Mouse (Mus musculus) erythroid progenitor cell, adult 5-6 weeks (primary cell): Measurements from ENCODE around the gene Gm6020. TPM values are rescaled to one million over a fixed set of nuclear protein-coding genes. Genes with fewer than 3 reads are reported as not detected.

Source experiments
- total RNA-seq, 2 experiments: library from RNA; stranded (forward) in 1 of 2; stranded (reverse) in 1 of 2; fragments of 150-400 nt in 1 of 2; fragments of 186-747, 209-891 nt in 1 of 2; gene quantifications; 2 replicates each; pipeline versions ENCODE4 v1.2.3 to v1.2.4; 2015 to 2017; ENCODE audit warnings: low replicate concordance in 2 of 2

Gm6020 gene
- total RNA-seq, 2 experiments from 2014 or later: not detected

Other genes starting within 250 kb of the Gm6020 start
- 19.8 and 25.2 TPM in 2 replicates for gene Zfp950, start 43.0 kb upstream of the Gm6020 start, total RNA-seq (2015; ENCODE audit: low replicate concordance)
- 15.0 and 27.2 TPM in 2 replicates for gene Zfp950, start 43.0 kb upstream of the Gm6020 start, total RNA-seq (2017; ENCODE audit: low replicate concordance)
- not detected in 2 replicates for gene Gm7102, start 7.6 kb upstream of the Gm6020 start, total RNA-seq (2015; ENCODE audit: low replicate concordance)
- not detected in 2 replicates for gene Gm7102, start 7.6 kb upstream of the Gm6020 start, total RNA-seq (2017; ENCODE audit: low replicate concordance)
- 26.8 and 37.5 TPM in 2 replicates for gene Csf2ra, start 44.5 kb downstream of the Gm6020 start, total RNA-seq (2015; ENCODE audit: low replicate concordance)
- 9.0 and 12.9 TPM in 2 replicates for gene Csf2ra, start 44.5 kb downstream of the Gm6020 start, total RNA-seq (2017; ENCODE audit: low replicate concordance)
- not detected in 2 replicates for gene Gm21060, start 113.2 kb downstream of the Gm6020 start, total RNA-seq (2015; ENCODE audit: low replicate concordance)
- gene Gm21060, start 113.2 kb downstream of the Gm6020 start, total RNA-seq (2017; ENCODE audit: low replicate concordance): not detected in 2 replicates